ENCODE assay signal across 16 mouse cellular contexts in genomic region chr1:124002797-124003196, GRCm38 (mm10). TPM values are rescaled to one million over a fixed set of nuclear protein-coding genes. Genes with fewer than 3 reads are reported as not detected.
"Had no signal": no experiment of that assay in that cellular context is flagged by ENCODE, and none has a peak within 500 bp of the region (broad histone marks: within the 10 kb centered on the region; RNA-seq: fewer than 3 reads in every experiment).

No protein-coding gene starts in this region.

- H3K4me2 ChIP-seq: liver, embryonic 13.5 days; lung, embryonic 15.5 days; midbrain, embryonic 11.5 days; midbrain, embryonic 15.5 days; neural tube, embryonic 12.5 days had no signal

- H3K4me3 ChIP-seq: liver, embryonic 13.5 days; lung, embryonic 15.5 days; megakaryocyte, embryonic 14.5 days; midbrain, embryonic 15.5 days; neural tube, embryonic 12.5 days had no signal

- H3K27me3 ChIP-seq: liver, embryonic 13.5 days; lung, embryonic 15.5 days; megakaryocyte, embryonic 14.5 days; midbrain, embryonic 15.5 days; neural tube, embryonic 12.5 days had no signal

- ATAC-seq: liver, postnatal 0 days; midbrain, embryonic 15.5 days had no signal

- DNase-seq: kidney, adult 8-10 months; kidney, postnatal 36 days; liver; liver, embryonic 13.5 days; liver, postnatal 0 days; lung, postnatal 14 days; retina, postnatal 1 day; right cerebral cortex, postnatal 14 days; thymus, postnatal 4 days had no signal

- H3K9ac ChIP-seq: liver, embryonic 13.5 days; liver, postnatal 0 days; lung, embryonic 15.5 days; midbrain, embryonic 15.5 days; neural tube, embryonic 12.5 days had no signal

- H3K4me1 ChIP-seq: liver, embryonic 13.5 days; lung, embryonic 15.5 days; megakaryocyte, embryonic 14.5 days; midbrain, embryonic 15.5 days; neural tube, embryonic 12.5 days had no signal

- H3K27ac ChIP-seq: liver, embryonic 13.5 days; lung, embryonic 15.5 days; macrophage; midbrain, embryonic 15.5 days; neural tube, embryonic 12.5 days had no signal

- H3K36me3 ChIP-seq: liver, embryonic 13.5 days; lung, embryonic 15.5 days; midbrain, embryonic 15.5 days; neural tube, embryonic 12.5 days had no signal

- H3K9me3 ChIP-seq: liver, embryonic 13.5 days; lung, embryonic 15.5 days; megakaryocyte, embryonic 14.5 days; midbrain, embryonic 15.5 days; neural tube, embryonic 12.5 days had no signal

RNA-seq across cellular contexts. Expression of gene Dpp10, which starts 42.6 kb away (rescaled TPM):
- total RNA-seq: monocyte, adult 5-6 weeks had no signal
- polyA plus RNA-seq: liver, postnatal 0 days; macrophage had no signal
